Mouse (Mus musculus) layer of hippocampus, adult 6 months (tissue): Measurements from ENCODE around the gene Mrgprb5. TPM values are rescaled to one million over a fixed set of nuclear protein-coding genes. Genes with fewer than 3 reads are reported as not detected.

Experiments
- long read RNA-seq, 2 experiments: library from polyadenylated mRNA; unstranded; transcript quantifications; one replicate each; pipeline ENCODE4 v2.0.0; 2019 to 2020
- polyA plus RNA-seq: library from polyadenylated mRNA; unstranded; fragments of <200 nt; fragmentation: Nextera tagmentation; gene quantifications from 2 replicates; pipeline ENCODE4 v1.2.3, GENCODE M21; 2021

Gene Mrgprb5
- not detected in 2 replicates for polyA plus RNA-seq
- long read RNA-seq, experiment 1 = 0 reads
- long read RNA-seq, experiment 2 = 0 reads

DNA sequence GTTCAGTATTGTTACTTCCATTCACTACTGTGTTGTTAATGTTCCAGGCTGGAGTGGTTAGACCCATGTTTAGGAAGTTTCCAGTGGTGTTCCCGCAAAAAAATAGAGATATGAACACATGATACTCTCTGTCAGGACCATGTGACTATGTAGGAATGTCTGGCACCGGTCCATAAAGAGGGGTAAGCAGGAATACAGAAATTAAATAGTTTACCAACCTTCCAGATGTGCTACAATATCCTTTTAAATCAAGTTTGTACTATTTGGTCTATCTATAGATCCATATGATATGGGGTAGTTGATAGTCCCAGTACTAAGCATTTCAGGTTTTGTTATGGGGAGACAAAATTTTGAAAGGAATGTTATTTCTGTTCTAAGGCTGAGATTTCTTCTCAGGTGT, at the start of gene Mrgprb5:
Gene Mrgprb5 (minus strand): TSS at position 101 of the 400 bp plus-strand sequence.

GRCm38 (mm10) chr7:48199188-48199587, 30.4 kb upstream of the Mrgprb5 start, which contains the start of gene Mrgprb4:
Gene Mrgprb4 (minus strand): TSS chr7:48199288.

Other genes with a start within 250 kb of the Mrgprb5 start
- gene Mrgpra4, start 186.9 kb downstream of the Mrgprb5 start, polyA plus RNA-seq = not detected in 2 replicates
- not detected in 2 replicates for gene Mrgprx1, start 141.4 kb downstream of the Mrgprb5 start, polyA plus RNA-seq
- not detected in 2 replicates for gene Mrgprb4, start 30.3 kb upstream of the Mrgprb5 start, polyA plus RNA-seq
- not detected in 2 replicates for gene Mrgprb8, start 219.5 kb upstream of the Mrgprb5 start, polyA plus RNA-seq